Mouse (Mus musculus): ENCODE results near the gene Fcer1g.

DNA sequence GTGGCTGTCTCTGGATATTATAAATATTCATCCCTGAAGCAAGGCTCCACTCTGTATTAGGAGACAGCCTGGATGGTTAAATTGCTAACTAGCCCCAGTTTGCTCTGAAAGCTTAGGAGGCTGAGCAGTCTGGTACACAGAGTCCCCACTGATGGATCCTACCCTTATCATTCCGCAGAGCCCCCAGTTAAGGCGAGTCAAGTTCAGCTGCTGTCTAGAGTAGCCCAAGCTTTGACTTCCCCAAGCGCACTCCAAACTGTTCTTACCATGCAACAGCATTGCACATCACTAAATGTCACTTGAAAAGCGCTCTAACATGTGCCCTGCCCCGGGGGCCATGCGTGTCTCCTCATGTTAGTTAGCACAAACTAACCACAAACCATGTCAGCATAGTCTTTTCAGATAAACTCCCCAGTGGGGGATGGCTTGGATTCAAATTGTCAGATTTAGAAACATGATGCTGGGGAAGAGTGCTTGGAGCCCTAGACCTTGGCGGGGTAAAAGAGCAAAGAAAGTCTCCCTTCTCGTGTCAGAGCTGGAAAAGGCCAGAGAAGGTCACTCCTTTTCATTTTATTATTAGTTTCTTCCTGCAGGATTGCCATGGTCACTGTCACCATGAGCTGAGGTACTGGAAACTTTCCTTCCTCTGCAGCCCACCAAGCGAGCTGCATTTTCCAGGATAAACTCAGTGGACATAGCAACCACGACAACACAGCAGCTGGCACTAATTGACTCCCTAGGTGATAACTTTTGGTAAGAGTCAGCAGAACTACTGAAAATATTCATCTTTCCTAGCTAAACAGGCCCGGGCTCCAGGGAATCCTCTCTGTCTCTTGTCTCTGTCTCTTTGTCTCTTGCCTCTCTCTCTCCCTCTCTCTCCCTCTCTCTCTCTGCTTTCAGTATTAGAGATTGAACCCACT, 40.0 kb downstream of the Fcer1g start:
- no peak for TF ChIP-seq POLR2A (IDR thresholded peaks at IDR 0.05; ENCODE audit: low read depth, low read length)
- no peak for TF ChIP-seq CTCF (IDR thresholded peaks at IDR 0.05; ENCODE audit: borderline replicate concordance, insufficient read depth, low read length)
